Mouse (Mus musculus): ENCODE data around the gene Gm11985. TPM values are rescaled to one million over a fixed set of nuclear protein-coding genes. Genes with fewer than 3 reads are reported as not detected.

Gene Gm11985
- polyA plus RNA-seq, 1 experiment from 2014 or later, result not detected

GRCm38 (mm10) chr11:7211211-7211610 is 22.8 kb upstream of the Gm11985 start:
- Histone ChIP-seq H3K36me3 (ENCODE audit: control insufficient read depth, insufficient read depth, low read length) (0 out of 2 replicates have a peak, but pooled peaks cover 5% of the 10 kb centered on the region), H3K27me3 (replicated peaks; ENCODE audit: control insufficient read depth, insufficient read depth, low read length) (no peaks in the 10 kb centered on the region), H3K4me2 (ENCODE audit: low read length) (peak overlapping the region; percentile 30), H3K27ac (ENCODE audit: low read depth, low read length) (no peak overlapping the region), H3K9ac (ENCODE audit: low read depth, low read length) (peak overlapping the region; percentile 43; the same call in 1 of the 2 replicates), H3K4me1 (ENCODE audit: control insufficient read depth, insufficient read depth, low read depth, low read length) (peaks cover 23% of the 10 kb centered on the region), H3K4me3 (ENCODE audit: low read length) (0 out of 2 replicates have a peak overlapping the region, but pooled peaks have one; percentile 1), H3K9me3 (ENCODE audit: control insufficient read depth, low read length) (no peaks in the 10 kb centered on the region)
- 13% methylated on average over 9 of the region's 9 CpGs for WGBS
- no peak for ATAC-seq

- H3K4me2 ChIP-seq (ENCODE audit: low read length), result peak overlapping the region; percentile 30; the same call in 1 of the 2 replicates
These were observed 22.0 kb upstream of the Gm11985 start for GRCm38 (mm10) chr11:7210343-7210742.

GRCm38 (mm10) chr11:7203846-7204245 is 15.5 kb upstream of the Gm11985 start:
- Histone ChIP-seq H3K9me3 (ENCODE audit: control insufficient read depth, low read length) (no peaks in the 10 kb centered on the region), H3K36me3 (ENCODE audit: control insufficient read depth, insufficient read depth, low read length) (0 out of 2 replicates have a peak, but pooled peaks cover under 1% of the 10 kb centered on the region), H3K4me2 (ENCODE audit: low read length) (no peak overlapping the region), H3K4me1 (ENCODE audit: control insufficient read depth, insufficient read depth, low read depth, low read length) (no peaks in the 10 kb centered on the region), H3K9ac (ENCODE audit: low read depth, low read length) (no peak overlapping the region), H3K27me3 (replicated peaks; ENCODE audit: control insufficient read depth, insufficient read depth, low read length) (no peaks in the 10 kb centered on the region), H3K27ac (ENCODE audit: low read depth, low read length) (no peak overlapping the region), H3K4me3 (ENCODE audit: low read length) (no peak overlapping the region)
- WGBS, result 90% methylated on average over 9 of the region's 9 CpGs
- ATAC-seq, result no peak

More at GRCm38 (mm10) chr11:7210343-7210742, 22.0 kb upstream of the Gm11985 start:
- Histone ChIP-seq H3K27me3 (replicated peaks; ENCODE audit: control insufficient read depth, insufficient read depth, low read length) (no peaks in the 10 kb centered on the region), H3K9me3 (ENCODE audit: control insufficient read depth, low read length) (no peaks in the 10 kb centered on the region), H3K4me3 (ENCODE audit: low read length) (no peak overlapping the region), H3K36me3 (ENCODE audit: control insufficient read depth, insufficient read depth, low read length) (0 out of 2 replicates have a peak, but pooled peaks cover 5% of the 10 kb centered on the region), H3K4me1 (ENCODE audit: control insufficient read depth, insufficient read depth, low read depth, low read length) (peaks cover 23% of the 10 kb centered on the region), H3K9ac (ENCODE audit: low read depth, low read length) (no peak overlapping the region), H3K27ac (ENCODE audit: low read depth, low read length) (no peak overlapping the region)
- ATAC-seq, result no peak
- WGBS, result 15% methylated on average over 6 of the region's 6 CpGs

GRCm38 (mm10) chr11:7202206-7202605 is 13.8 kb upstream of the Gm11985 start:
- 85% methylated on average over 7 of the region's 7 CpGs for WGBS
- Histone ChIP-seq H3K4me3 (ENCODE audit: low read length) (no peak overlapping the region), H3K4me1 (ENCODE audit: control insufficient read depth, insufficient read depth, low read depth, low read length) (no peaks in the 10 kb centered on the region), H3K4me2 (ENCODE audit: low read length) (no peak overlapping the region), H3K36me3 (ENCODE audit: control insufficient read depth, insufficient read depth, low read length) (no peaks in the 10 kb centered on the region), H3K27me3 (replicated peaks; ENCODE audit: control insufficient read depth, insufficient read depth, low read length) (no peaks in the 10 kb centered on the region), H3K27ac (ENCODE audit: low read depth, low read length) (no peak overlapping the region), H3K9me3 (ENCODE audit: control insufficient read depth, low read length) (no peaks in the 10 kb centered on the region), H3K9ac (ENCODE audit: low read depth, low read length) (no peak overlapping the region)
- no peak for ATAC-seq

- no peak for ATAC-seq
- Histone ChIP-seq H3K36me3 (ENCODE audit: control insufficient read depth, insufficient read depth, low read length) (no peaks in the 10 kb centered on the region), H3K9me3 (ENCODE audit: control insufficient read depth, low read length) (no peaks in the 10 kb centered on the region), H3K4me1 (ENCODE audit: control insufficient read depth, insufficient read depth, low read depth, low read length) (no peaks in the 10 kb centered on the region), H3K4me2 (ENCODE audit: low read length) (no peak overlapping the region), H3K4me3 (ENCODE audit: low read length) (no peak overlapping the region), H3K9ac (ENCODE audit: low read depth, low read length) (no peak overlapping the region), H3K27ac (ENCODE audit: low read depth, low read length) (no peak overlapping the region), H3K27me3 (replicated peaks; ENCODE audit: control insufficient read depth, insufficient read depth, low read length) (no peaks in the 10 kb centered on the region)
- WGBS, result 88% methylated on average over 9 of the region's 9 CpGs
These were observed 12.0 kb upstream of the Gm11985 start for GRCm38 (mm10) chr11:7200393-7200783.

GRCm38 (mm10) chr11:7199736-7200392 is 11.5 kb upstream of the Gm11985 start:
- Histone ChIP-seq H3K4me2 (ENCODE audit: low read length) (no peak overlapping the region), H3K27ac (ENCODE audit: low read depth, low read length) (no peak overlapping the region), H3K9me3 (ENCODE audit: control insufficient read depth, low read length) (no peaks in the 10 kb centered on the region), H3K36me3 (ENCODE audit: control insufficient read depth, insufficient read depth, low read length) (no peaks in the 10 kb centered on the region), H3K4me3 (ENCODE audit: low read length) (no peak overlapping the region), H3K4me1 (ENCODE audit: control insufficient read depth, insufficient read depth, low read depth, low read length) (no peaks in the 10 kb centered on the region), H3K27me3 (replicated peaks; ENCODE audit: control insufficient read depth, insufficient read depth, low read length) (no peaks in the 10 kb centered on the region), H3K9ac (ENCODE audit: low read depth, low read length) (no peak overlapping the region)
- ATAC-seq, result peak; percentile 25; the same call in 1 of the 2 replicates
- WGBS, result 55% methylated on average over 14 of the region's 14 CpGs

GRCm38 (mm10) chr11:7198481-7199256 is 10.3 kb upstream of the Gm11985 start:
- no peak overlapping the region for H3K4me3 ChIP-seq (ENCODE audit: low read length)
- 82% methylated on average over 10 of the region's 10 CpGs for WGBS
- H3K27ac ChIP-seq (ENCODE audit: low read depth, low read length), result no peak overlapping the region
- no peaks in the 10 kb centered on the region for H3K27me3 ChIP-seq (replicated peaks; ENCODE audit: control insufficient read depth, insufficient read depth, low read length)
- H3K4me1 ChIP-seq (ENCODE audit: control insufficient read depth, insufficient read depth, low read depth, low read length), result no peaks in the 10 kb centered on the region
- H3K9ac ChIP-seq (ENCODE audit: low read depth, low read length), result no peak overlapping the region
- H3K36me3 ChIP-seq (ENCODE audit: control insufficient read depth, insufficient read depth, low read length), result no peaks in the 10 kb centered on the region
- no peak for ATAC-seq
- no peak overlapping the region for H3K4me2 ChIP-seq (ENCODE audit: low read length)
- H3K9me3 ChIP-seq (ENCODE audit: control insufficient read depth, low read length), result no peaks in the 10 kb centered on the region

- Histone ChIP-seq H3K4me1 (ENCODE audit: control insufficient read depth, insufficient read depth, low read depth, low read length) (no peaks in the 10 kb centered on the region), H3K4me3 (ENCODE audit: low read length) (no peak overlapping the region), H3K27me3 (replicated peaks; ENCODE audit: control insufficient read depth, insufficient read depth, low read length) (no peaks in the 10 kb centered on the region), H3K9ac (ENCODE audit: low read depth, low read length) (no peak overlapping the region), H3K4me2 (ENCODE audit: low read length) (no peak overlapping the region), H3K36me3 (ENCODE audit: control insufficient read depth, insufficient read depth, low read length) (no peaks in the 10 kb centered on the region), H3K9me3 (ENCODE audit: control insufficient read depth, low read length) (no peaks in the 10 kb centered on the region), H3K27ac (ENCODE audit: low read depth, low read length) (no peak overlapping the region)
- WGBS, result 92% methylated on average over 19 of the region's 19 CpGs
- no peak for ATAC-seq
These were observed 9.6 kb upstream of the Gm11985 start for GRCm38 (mm10) chr11:7198006-7198405.

GRCm38 (mm10) chr11:7197491-7197941 is 9.1 kb upstream of the Gm11985 start, which contains the start of gene Igfbp1:
Gene Igfbp1, plus strand, starts transcription at chr11:7197782.
- WGBS, result 31% methylated on average over 12 of the region's 12 CpGs
- H3K4me2 ChIP-seq (ENCODE audit: low read length), result no peak within 1 kb of the TSS
- H3K9ac ChIP-seq (ENCODE audit: low read depth, low read length), result no peak within 1 kb of the TSS
- H3K27me3 ChIP-seq (replicated peaks; ENCODE audit: control insufficient read depth, insufficient read depth, low read length), result no peaks in the 10 kb centered on the region
- ATAC-seq, result no peak
- no peak within 1 kb of the TSS for H3K4me3 ChIP-seq (ENCODE audit: low read length)
- H3K4me1 ChIP-seq (ENCODE audit: control insufficient read depth, insufficient read depth, low read depth, low read length), result no peaks in the 10 kb centered on the region
- H3K9me3 ChIP-seq (ENCODE audit: control insufficient read depth, low read length), result no peaks in the 10 kb centered on the region
- no peaks in the 10 kb centered on the region for H3K36me3 ChIP-seq (ENCODE audit: control insufficient read depth, insufficient read depth, low read length)
- H3K27ac ChIP-seq (ENCODE audit: low read depth, low read length), result no peak within 1 kb of the TSS
